Mouse (Mus musculus): ENCODE data around the gene Adcy10. TPM values are rescaled to one million over a fixed set of nuclear protein-coding genes. Genes with fewer than 3 reads are reported as not detected.

Gene Adcy10
- polyA plus RNA-seq, 1 experiment from 2014 or later: not detected

GRCm38 (mm10) chr1:165460801-165461377 lies 24.1 kb upstream of the Adcy10 start:
- Histone ChIP-seq H3K4me1 (ENCODE audit: control insufficient read depth, insufficient read depth, low read length) (peaks cover 3% of the 10 kb centered on the region; the same call in 1 of the 2 replicates), H3K4me2 (peak overlapping the region; percentile 82), H3K27ac (ENCODE audit: low read depth, low read length) (peak overlapping the region; percentile 97), H3K27me3 (ENCODE audit: control insufficient read depth, insufficient read depth, low read length) (no peaks in the 10 kb centered on the region), H3K9ac (ENCODE audit: low read depth, low read length) (peak overlapping the region; percentile 87), H3K9me3 (replicated peaks; ENCODE audit: control insufficient read depth, low read length) (no peaks in the 10 kb centered on the region), H3K36me3 (ENCODE audit: control insufficient read depth, insufficient read depth, low read length) (no peaks in the 10 kb centered on the region), H3K4me3 (ENCODE audit: low read depth, low read length) (peak overlapping the region; percentile 97)
- peak; percentile 99 for ATAC-seq (replicated peaks; ENCODE audit: insufficient number of reproducible peaks, low FRiP score, low TSS enrichment)
- under 1% methylated on average over 41 of the region's 41 CpGs for WGBS (ENCODE audit: insufficient replicate concordance)

DNA sequence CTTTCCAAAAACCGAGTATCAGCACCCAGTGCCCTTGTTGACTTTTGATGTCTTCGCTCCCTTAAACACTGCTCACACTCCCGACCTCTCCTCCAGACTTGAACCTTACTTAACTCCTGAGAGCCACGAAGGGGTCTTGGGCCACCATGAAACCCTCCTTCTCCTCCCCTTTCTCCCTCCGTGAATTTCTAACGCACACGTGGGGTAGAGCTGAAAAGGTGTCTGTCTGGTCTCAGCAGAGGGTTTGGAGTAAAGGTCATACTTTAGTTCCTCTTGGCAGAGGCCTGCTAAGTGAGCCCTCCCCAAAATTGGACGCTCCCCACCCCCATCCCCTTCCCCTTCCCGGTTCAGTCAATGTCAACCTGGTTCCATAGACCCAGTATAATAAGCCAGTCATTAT lies 23.3 kb upstream of the Adcy10 start:
- WGBS (ENCODE audit: insufficient replicate concordance): 3% methylated on average over 9 of the region's 9 CpGs
- no peak for ATAC-seq (replicated peaks; ENCODE audit: insufficient number of reproducible peaks, low FRiP score, low TSS enrichment)
- no peaks in the 10 kb centered on the region for H3K9me3 ChIP-seq (replicated peaks; ENCODE audit: control insufficient read depth, low read length)

DNA sequence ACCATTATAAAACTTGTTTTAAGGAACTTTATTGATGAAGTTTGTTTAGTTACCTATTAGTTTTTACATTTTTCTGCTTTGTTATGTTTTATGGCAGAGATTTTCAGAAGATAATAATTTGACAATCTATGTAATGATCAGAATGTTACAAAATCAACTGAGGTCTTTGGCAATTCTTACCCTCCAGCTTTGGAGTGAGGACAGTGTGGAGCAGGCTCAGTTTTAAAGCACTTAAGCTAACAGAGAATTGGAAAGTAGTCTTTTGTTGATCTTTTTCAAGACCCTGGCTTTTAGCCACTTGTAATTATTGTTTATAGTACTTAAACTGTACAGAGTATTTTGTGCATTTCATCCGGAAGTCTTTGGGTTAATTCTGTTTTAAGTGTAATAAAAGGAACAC lies 22.1 kb upstream of the Adcy10 start:
- H3K27ac ChIP-seq (ENCODE audit: low read depth, low read length): no peak overlapping the region
- H3K4me3 ChIP-seq (ENCODE audit: low read depth, low read length): no peak overlapping the region
- no peak for ATAC-seq (replicated peaks; ENCODE audit: insufficient number of reproducible peaks, low FRiP score, low TSS enrichment)
- H3K27me3 ChIP-seq (ENCODE audit: control insufficient read depth, insufficient read depth, low read length): no peaks in the 10 kb centered on the region
- H3K36me3 ChIP-seq (ENCODE audit: control insufficient read depth, insufficient read depth, low read length): no peaks in the 10 kb centered on the region
- H3K9ac ChIP-seq (ENCODE audit: low read depth, low read length): no peak overlapping the region
- H3K9me3 ChIP-seq (replicated peaks; ENCODE audit: control insufficient read depth, low read length): no peaks in the 10 kb centered on the region
- peaks cover 3% of the 10 kb centered on the region; the same call in 1 of the 2 replicates for H3K4me1 ChIP-seq (ENCODE audit: control insufficient read depth, insufficient read depth, low read length)
- no peak overlapping the region for H3K4me2 ChIP-seq
- WGBS (ENCODE audit: insufficient replicate concordance): 93% methylated on average over 1 of the region's 1 CpGs

More for the DNA sequence above, 23.3 kb upstream of the Adcy10 start:
- Histone ChIP-seq H3K4me2 (peak overlapping the region; percentile 78), H3K27me3 (ENCODE audit: control insufficient read depth, insufficient read depth, low read length) (no peaks in the 10 kb centered on the region), H3K4me1 (ENCODE audit: control insufficient read depth, insufficient read depth, low read length) (peaks cover 3% of the 10 kb centered on the region; the same call in 1 of the 2 replicates), H3K27ac (ENCODE audit: low read depth, low read length) (peak overlapping the region; percentile 80), H3K4me3 (ENCODE audit: low read depth, low read length) (peak overlapping the region; percentile 97), H3K9ac (ENCODE audit: low read depth, low read length) (peak overlapping the region; percentile 72), H3K36me3 (ENCODE audit: control insufficient read depth, insufficient read depth, low read length) (no peaks in the 10 kb centered on the region)

DNA sequence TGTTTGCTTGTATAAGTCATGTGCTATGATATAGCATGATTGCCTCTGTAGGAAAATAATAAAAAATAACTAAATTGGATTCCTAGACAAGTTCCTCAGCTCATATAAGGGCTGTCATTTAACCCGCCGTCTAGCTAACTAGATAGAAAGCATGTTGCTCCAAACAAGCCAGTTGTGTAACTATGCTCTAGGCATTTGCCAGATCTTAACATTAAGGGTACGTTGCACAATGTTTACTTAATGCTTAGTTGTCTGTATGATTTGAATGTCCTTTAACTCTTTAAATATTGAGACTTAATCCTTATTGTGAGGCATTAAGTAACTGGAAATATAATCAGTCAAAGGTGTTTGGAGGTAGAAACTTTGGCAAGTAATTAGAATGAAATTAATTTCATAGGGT lies 20.4 kb upstream of the Adcy10 start:
- no peak overlapping the region for H3K4me2 ChIP-seq
- H3K4me1 ChIP-seq (ENCODE audit: control insufficient read depth, insufficient read depth, low read length): no peaks in the 10 kb centered on the region
- H3K36me3 ChIP-seq (ENCODE audit: control insufficient read depth, insufficient read depth, low read length): no peaks in the 10 kb centered on the region
- H3K27ac ChIP-seq (ENCODE audit: low read depth, low read length): no peak overlapping the region
- no peak for ATAC-seq (replicated peaks; ENCODE audit: insufficient number of reproducible peaks, low FRiP score, low TSS enrichment)
- no peak overlapping the region for H3K4me3 ChIP-seq (ENCODE audit: low read depth, low read length)
- no peaks in the 10 kb centered on the region for H3K9me3 ChIP-seq (replicated peaks; ENCODE audit: control insufficient read depth, low read length)
- WGBS (ENCODE audit: insufficient replicate concordance): 87% methylated on average over 3 of the region's 3 CpGs
- H3K9ac ChIP-seq (ENCODE audit: low read depth, low read length): no peak overlapping the region
- no peaks in the 10 kb centered on the region for H3K27me3 ChIP-seq (ENCODE audit: control insufficient read depth, insufficient read depth, low read length)

GRCm38 (mm10) chr1:165468971-165469370 lies 16.0 kb upstream of the Adcy10 start:
- no peaks in the 10 kb centered on the region for H3K9me3 ChIP-seq (replicated peaks; ENCODE audit: control insufficient read depth, low read length)
- no peak overlapping the region for H3K4me3 ChIP-seq (ENCODE audit: low read depth, low read length)
- H3K27me3 ChIP-seq (ENCODE audit: control insufficient read depth, insufficient read depth, low read length): no peaks in the 10 kb centered on the region
- no peak overlapping the region for H3K27ac ChIP-seq (ENCODE audit: low read depth, low read length)
- no peak overlapping the region for H3K9ac ChIP-seq (ENCODE audit: low read depth, low read length)
- no peaks in the 10 kb centered on the region for H3K4me1 ChIP-seq (ENCODE audit: control insufficient read depth, insufficient read depth, low read length)
- no peaks in the 10 kb centered on the region for H3K36me3 ChIP-seq (ENCODE audit: control insufficient read depth, insufficient read depth, low read length)
- ATAC-seq (replicated peaks; ENCODE audit: insufficient number of reproducible peaks, low FRiP score, low TSS enrichment): no peak
- no peak overlapping the region for H3K4me2 ChIP-seq

GRCm38 (mm10) chr1:165469717-165470116 lies 15.3 kb upstream of the Adcy10 start:
- Histone ChIP-seq H3K27ac (ENCODE audit: low read depth, low read length) (no peak overlapping the region), H3K4me3 (ENCODE audit: low read depth, low read length) (no peak overlapping the region), H3K9me3 (replicated peaks; ENCODE audit: control insufficient read depth, low read length) (no peaks in the 10 kb centered on the region), H3K4me2 (no peak overlapping the region), H3K27me3 (ENCODE audit: control insufficient read depth, insufficient read depth, low read length) (no peaks in the 10 kb centered on the region), H3K9ac (ENCODE audit: low read depth, low read length) (no peak overlapping the region), H3K36me3 (ENCODE audit: control insufficient read depth, insufficient read depth, low read length) (no peaks in the 10 kb centered on the region), H3K4me1 (ENCODE audit: control insufficient read depth, insufficient read depth, low read length) (no peaks in the 10 kb centered on the region)
- no peak for ATAC-seq (replicated peaks; ENCODE audit: insufficient number of reproducible peaks, low FRiP score, low TSS enrichment)

- ATAC-seq (replicated peaks; ENCODE audit: insufficient number of reproducible peaks, low FRiP score, low TSS enrichment): no peak
- Histone ChIP-seq H3K4me3 (ENCODE audit: low read depth, low read length) (no peak overlapping the region), H3K36me3 (ENCODE audit: control insufficient read depth, insufficient read depth, low read length) (no peaks in the 10 kb centered on the region)
Observed at GRCm38 (mm10) chr1:165471490-165471889, 13.5 kb upstream of the Adcy10 start.

GRCm38 (mm10) chr1:165486108-165486507 lies 1.1 kb downstream of the Adcy10 start:
- no peak overlapping the region for H3K4me3 ChIP-seq (ENCODE audit: low read depth, low read length)
- H3K27me3 ChIP-seq (ENCODE audit: control insufficient read depth, insufficient read depth, low read length): no peaks in the 10 kb centered on the region
- no peak overlapping the region for H3K4me2 ChIP-seq
- H3K9ac ChIP-seq (ENCODE audit: low read depth, low read length): no peak overlapping the region
- H3K9me3 ChIP-seq (replicated peaks; ENCODE audit: control insufficient read depth, low read length): no peaks in the 10 kb centered on the region
- 84% methylated on average over 2 of the region's 2 CpGs for WGBS (ENCODE audit: insufficient replicate concordance)
- H3K36me3 ChIP-seq (ENCODE audit: control insufficient read depth, insufficient read depth, low read length): 0 out of 2 replicates have a peak, but pooled peaks cover 2% of the 10 kb centered on the region
- no peak overlapping the region for H3K27ac ChIP-seq (ENCODE audit: low read depth, low read length)
- ATAC-seq (replicated peaks; ENCODE audit: insufficient number of reproducible peaks, low FRiP score, low TSS enrichment): no peak
- H3K4me1 ChIP-seq (ENCODE audit: control insufficient read depth, insufficient read depth, low read length): no peaks in the 10 kb centered on the region

More at GRCm38 (mm10) chr1:165471490-165471889, 13.5 kb upstream of the Adcy10 start:
- 84% methylated on average over 1 of the region's 1 CpGs for WGBS (ENCODE audit: insufficient replicate concordance)
- no peaks in the 10 kb centered on the region for H3K4me1 ChIP-seq (ENCODE audit: control insufficient read depth, insufficient read depth, low read length)
- no peaks in the 10 kb centered on the region for H3K9me3 ChIP-seq (replicated peaks; ENCODE audit: control insufficient read depth, low read length)
- H3K27ac ChIP-seq (ENCODE audit: low read depth, low read length): no peak overlapping the region
- H3K27me3 ChIP-seq (ENCODE audit: control insufficient read depth, insufficient read depth, low read length): no peaks in the 10 kb centered on the region
- H3K4me2 ChIP-seq: no peak overlapping the region
- H3K9ac ChIP-seq (ENCODE audit: low read depth, low read length): no peak overlapping the region

- H3K9me3 ChIP-seq (replicated peaks; ENCODE audit: control insufficient read depth, low read length): no peaks in the 10 kb centered on the region
- no peak overlapping the region for H3K4me2 ChIP-seq
- no peak overlapping the region for H3K9ac ChIP-seq (ENCODE audit: low read depth, low read length)
- H3K4me1 ChIP-seq (ENCODE audit: control insufficient read depth, insufficient read depth, low read length): no peaks in the 10 kb centered on the region
- no peak for ATAC-seq (replicated peaks; ENCODE audit: insufficient number of reproducible peaks, low FRiP score, low TSS enrichment)
- no peak overlapping the region for H3K27ac ChIP-seq (ENCODE audit: low read depth, low read length)
- H3K4me3 ChIP-seq (ENCODE audit: low read depth, low read length): no peak overlapping the region
- WGBS (ENCODE audit: insufficient replicate concordance): 81% methylated on average over 4 of the region's 4 CpGs
- H3K36me3 ChIP-seq (ENCODE audit: control insufficient read depth, insufficient read depth, low read length): no peaks in the 10 kb centered on the region
- H3K27me3 ChIP-seq (ENCODE audit: control insufficient read depth, insufficient read depth, low read length): no peaks in the 10 kb centered on the region
Observed at GRCm38 (mm10) chr1:165489197-165489596, 4.2 kb downstream of the Adcy10 start.
